Mouse (Mus musculus): Measurements from ENCODE around the gene Mmadhc. TPM values are rescaled to one million over a fixed set of nuclear protein-coding genes. Genes with fewer than 3 reads are reported as not detected.

The Mmadhc gene
- polyA plus RNA-seq, 1 experiment = 36.3 TPM

DNA sequence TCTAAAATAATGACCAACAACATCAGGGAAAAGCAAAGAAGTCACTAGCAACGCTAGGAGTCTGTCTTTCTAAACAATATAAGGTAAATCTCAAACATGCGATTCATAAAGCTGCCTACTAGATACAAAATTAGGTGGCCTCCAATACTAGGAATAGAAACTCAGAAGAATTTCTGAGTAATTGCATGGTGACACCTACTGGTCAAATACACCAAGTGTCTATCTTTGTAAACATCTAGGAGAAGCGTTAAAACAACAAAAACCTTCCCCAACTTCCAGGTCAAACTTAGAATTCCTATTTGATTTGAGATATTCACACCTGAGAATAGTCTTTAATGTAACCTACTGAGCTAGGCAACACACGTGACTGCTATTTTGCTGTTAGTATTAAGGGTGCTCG is 24.4 kb downstream of the Mmadhc start:
- H3K4me3 ChIP-seq (replicated peaks; ENCODE audit: extremely low read depth, low read depth, low read length) = no peak overlapping the region
- TF ChIP-seq CTCF (IDR thresholded peaks at IDR 0.05; ENCODE audit: insufficient read depth, low read length) = no peak
- no peak for TF ChIP-seq POLR2A (IDR thresholded peaks at IDR 0.05; ENCODE audit: borderline replicate concordance, extremely low read depth, low read depth, low read length)
- no peaks in the 10 kb centered on the region for H3K4me1 ChIP-seq (ENCODE audit: control insufficient read depth, insufficient read depth, low read length)
- DNase-seq = no peak
- 31% methylated on average over 5 of the region's 5 CpGs for WGBS

DNA sequence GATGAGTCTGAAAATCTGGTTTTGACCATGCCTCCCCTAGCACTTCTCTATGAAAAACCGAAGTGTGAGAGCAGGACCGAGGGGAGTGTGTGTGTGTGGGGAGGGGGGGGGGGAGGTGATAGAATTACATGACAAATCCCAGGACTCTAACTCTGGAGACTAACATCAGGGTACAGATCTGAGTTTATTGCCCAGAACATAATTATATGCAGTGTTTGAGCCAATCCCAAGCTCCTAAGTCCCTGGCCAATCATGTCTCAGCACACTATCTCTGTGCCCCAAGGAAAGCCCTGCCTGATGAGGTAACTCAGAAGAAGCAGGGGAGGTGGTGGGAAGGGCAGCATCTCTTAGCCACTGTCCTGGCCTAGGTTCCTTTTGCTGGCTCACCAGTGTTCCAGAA is 28.1 kb downstream of the Mmadhc start:
- 55% methylated on average over 2 of the region's 2 CpGs for WGBS
- Histone ChIP-seq H3K4me1 (ENCODE audit: control insufficient read depth, insufficient read depth, low read length) (no peaks in the 10 kb centered on the region), H3K4me3 (replicated peaks; ENCODE audit: extremely low read depth, low read depth, low read length) (no peak overlapping the region)
- TF ChIP-seq POLR2A (IDR thresholded peaks at IDR 0.05; ENCODE audit: borderline replicate concordance, extremely low read depth, low read depth, low read length) = no peak
- no peak for TF ChIP-seq CTCF (IDR thresholded peaks at IDR 0.05; ENCODE audit: insufficient read depth, low read length)
- no peak for DNase-seq

DNA sequence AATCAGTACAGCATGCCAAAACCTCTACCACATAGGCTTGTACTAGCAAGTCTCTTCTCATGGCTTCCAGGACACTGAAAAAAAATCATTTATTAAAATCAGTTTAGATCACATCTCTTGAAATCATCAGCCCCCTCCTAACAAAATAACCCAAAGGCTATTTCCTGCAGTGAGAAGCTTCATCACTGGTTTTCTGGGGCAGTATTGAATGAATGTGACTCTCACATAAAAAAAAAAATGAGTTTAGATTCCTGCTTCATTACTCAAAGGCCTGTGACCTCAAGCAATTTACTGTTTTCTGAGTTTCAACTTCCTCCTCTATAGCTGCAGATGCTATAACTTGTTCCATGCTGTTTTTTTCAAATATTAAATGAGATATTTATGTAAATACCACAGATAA is 29.6 kb downstream of the Mmadhc start:
- H3K4me1 ChIP-seq (ENCODE audit: control insufficient read depth, insufficient read depth, low read length) = no peaks in the 10 kb centered on the region
- no peak for DNase-seq
- no peak overlapping the region for H3K4me3 ChIP-seq (replicated peaks; ENCODE audit: extremely low read depth, low read depth, low read length)
- TF ChIP-seq CTCF (IDR thresholded peaks at IDR 0.05; ENCODE audit: insufficient read depth, low read length) (no peak), POLR2A (IDR thresholded peaks at IDR 0.05; ENCODE audit: borderline replicate concordance, extremely low read depth, low read depth, low read length) (no peak)

DNA sequence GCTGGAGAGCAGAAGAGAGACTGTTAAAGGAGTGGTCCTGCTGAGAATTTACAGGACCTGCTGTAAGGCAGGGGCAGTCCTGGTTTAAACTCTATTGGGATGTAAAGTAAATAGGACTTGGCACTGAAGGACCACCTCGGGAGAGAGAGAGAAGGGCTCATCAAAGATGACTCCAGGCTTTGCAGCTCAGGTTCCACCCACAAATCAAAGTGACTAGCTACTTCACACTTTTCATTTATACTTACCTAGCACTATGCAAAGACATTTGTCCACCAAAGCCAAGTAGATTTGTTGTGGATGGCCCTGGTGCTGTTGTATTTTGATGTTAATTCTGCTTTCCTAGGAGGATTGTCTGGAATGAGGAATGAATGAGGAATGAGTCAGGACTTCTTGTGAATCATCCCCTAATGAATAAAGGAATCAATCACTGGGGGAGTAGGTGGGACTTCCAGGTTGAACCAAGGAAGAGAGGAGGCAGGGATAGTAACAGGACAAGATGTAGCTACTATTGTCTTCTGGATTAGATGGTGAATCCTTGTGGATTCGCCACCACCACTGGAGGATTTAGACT is 31.3 kb downstream of the Mmadhc start:
- no peak overlapping the region for H3K4me3 ChIP-seq (replicated peaks; ENCODE audit: extremely low read depth, low read depth, low read length)
- 47% methylated on average over 2 of the region's 2 CpGs for WGBS
- H3K4me1 ChIP-seq (ENCODE audit: control insufficient read depth, insufficient read depth, low read length) = no peaks in the 10 kb centered on the region
- no peak for TF ChIP-seq POLR2A (IDR thresholded peaks at IDR 0.05; ENCODE audit: borderline replicate concordance, extremely low read depth, low read depth, low read length)
- TF ChIP-seq CTCF (IDR thresholded peaks at IDR 0.05; ENCODE audit: insufficient read depth, low read length) = no peak
- no peak for DNase-seq

DNA sequence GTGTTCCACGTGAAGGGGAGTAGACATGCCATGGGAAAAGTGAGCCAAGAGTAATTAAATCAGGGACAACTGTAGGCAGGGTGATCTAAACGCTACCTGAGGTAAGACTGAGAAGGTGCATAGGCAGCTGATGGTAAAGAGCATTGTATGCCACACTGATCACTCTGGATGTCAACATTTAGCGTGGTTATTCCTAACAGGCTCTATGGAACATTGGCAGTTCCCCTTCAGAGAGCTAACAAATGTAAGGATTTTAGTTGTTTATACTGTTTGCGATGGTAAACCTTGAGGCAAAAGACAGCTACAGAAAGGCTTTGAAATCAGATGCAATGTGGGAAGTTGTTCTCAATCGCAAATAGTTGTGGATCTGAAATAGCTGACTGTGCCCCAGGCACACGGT is 32.5 kb downstream of the Mmadhc start:
- 74% methylated on average over 6 of the region's 6 CpGs for WGBS
- no peaks in the 10 kb centered on the region for H3K4me1 ChIP-seq (ENCODE audit: control insufficient read depth, insufficient read depth, low read length)
- DNase-seq = no peak
- H3K4me3 ChIP-seq (replicated peaks; ENCODE audit: extremely low read depth, low read depth, low read length) = no peak overlapping the region
- TF ChIP-seq CTCF (IDR thresholded peaks at IDR 0.05; ENCODE audit: insufficient read depth, low read length) = no peak
- TF ChIP-seq POLR2A (IDR thresholded peaks at IDR 0.05; ENCODE audit: borderline replicate concordance, extremely low read depth, low read depth, low read length) = no peak

DNA sequence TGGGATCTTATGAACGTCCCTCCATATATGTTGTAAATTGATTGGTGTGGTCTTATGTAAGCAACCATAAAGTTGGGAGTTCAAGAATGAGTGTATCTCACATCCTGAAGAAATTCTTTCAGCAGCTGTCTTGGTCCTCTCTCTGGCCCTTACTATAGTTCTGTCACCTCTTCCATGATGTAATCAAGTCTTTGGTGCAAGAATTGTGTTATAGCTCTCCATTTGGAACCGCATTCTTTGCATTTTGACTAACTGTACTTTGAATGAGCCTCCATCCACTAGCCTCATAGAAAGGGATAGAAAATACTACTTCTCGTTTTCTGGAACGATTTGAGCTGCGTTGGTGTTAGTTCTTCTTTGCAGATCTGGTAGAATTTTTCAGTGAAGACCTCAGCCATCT is 41.6 kb downstream of the Mmadhc start:
- TF ChIP-seq POLR2A (IDR thresholded peaks at IDR 0.05; ENCODE audit: borderline replicate concordance, extremely low read depth, low read depth, low read length) = no peak
- no peak for TF ChIP-seq CTCF (IDR thresholded peaks at IDR 0.05; ENCODE audit: insufficient read depth, low read length)
- DNase-seq = no peak

DNA sequence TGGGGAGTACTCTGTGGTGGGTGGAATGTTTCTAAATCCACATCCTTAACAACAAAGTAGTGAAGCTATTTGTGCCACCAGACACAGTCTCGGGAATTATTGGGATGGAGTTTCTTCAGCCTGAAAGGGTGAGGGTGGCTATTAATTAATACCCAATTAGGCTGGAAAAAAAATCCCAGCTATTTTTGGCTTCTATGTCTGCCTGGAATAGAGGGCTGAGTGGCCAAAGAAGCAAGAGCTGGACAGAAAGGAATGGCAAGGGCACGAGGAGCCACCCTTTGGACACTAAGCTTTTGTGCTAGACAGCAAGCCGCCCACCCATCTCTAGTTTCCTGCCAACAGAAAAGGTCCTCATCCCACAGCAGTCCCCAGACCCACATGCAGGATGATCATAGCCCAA is 48.0 kb downstream of the Mmadhc start:
- no peak for DNase-seq
- 75% methylated on average over 3 of the region's 3 CpGs for WGBS
- no peak for TF ChIP-seq POLR2A (IDR thresholded peaks at IDR 0.05; ENCODE audit: borderline replicate concordance, extremely low read depth, low read depth, low read length)
- no peak for TF ChIP-seq CTCF (IDR thresholded peaks at IDR 0.05; ENCODE audit: insufficient read depth, low read length)

More for the DNA sequence above, 41.6 kb downstream of the Mmadhc start:
- Histone ChIP-seq H3K4me1 (ENCODE audit: control insufficient read depth, insufficient read depth, low read length) (no peaks in the 10 kb centered on the region), H3K4me3 (replicated peaks; ENCODE audit: extremely low read depth, low read depth, low read length) (no peak overlapping the region)
- WGBS = 85% methylated on average over 5 of the region's 5 CpGs

DNA sequence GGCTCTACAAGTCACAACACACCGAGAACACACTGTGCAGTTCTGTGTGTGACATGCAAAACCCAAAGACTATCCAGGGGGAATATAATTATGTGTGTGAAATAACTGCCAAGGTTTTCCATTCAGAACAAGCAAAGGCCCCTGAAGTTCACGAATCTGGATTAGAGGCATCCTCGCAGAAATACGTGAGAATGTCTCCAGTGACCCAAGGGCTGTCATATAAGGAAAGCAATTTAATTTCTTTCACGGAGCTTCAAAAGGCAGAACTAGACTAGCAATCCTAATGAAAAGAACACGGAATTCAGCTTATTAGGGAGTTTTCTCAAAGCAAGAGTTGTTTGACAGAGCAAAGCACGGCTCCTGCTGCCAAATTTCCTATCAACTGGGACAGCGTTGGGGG is 63.1 kb downstream of the Mmadhc start:
- DNase-seq = no peak
- no peak overlapping the region for H3K4me3 ChIP-seq (replicated peaks; ENCODE audit: extremely low read depth, low read depth, low read length)
- TF ChIP-seq CTCF (IDR thresholded peaks at IDR 0.05; ENCODE audit: insufficient read depth, low read length) (no peak), POLR2A (IDR thresholded peaks at IDR 0.05; ENCODE audit: borderline replicate concordance, extremely low read depth, low read depth, low read length) (no peak)

More for the DNA sequence above, 48.0 kb downstream of the Mmadhc start:
- H3K4me3 ChIP-seq (replicated peaks; ENCODE audit: extremely low read depth, low read depth, low read length) = no peak overlapping the region
- no peaks in the 10 kb centered on the region for H3K4me1 ChIP-seq (ENCODE audit: control insufficient read depth, insufficient read depth, low read length)

More for the DNA sequence above, 63.1 kb downstream of the Mmadhc start:
- no peaks in the 10 kb centered on the region for H3K4me1 ChIP-seq (ENCODE audit: control insufficient read depth, insufficient read depth, low read length)
- 66% methylated on average over 8 of the region's 8 CpGs for WGBS

Other genes starting within 250 kb of the Mmadhc start
- gene Lypd6, start 230.4 kb downstream of the Mmadhc start, polyA plus RNA-seq (2012; rRNA removed) = 1.2 and 3.1 TPM in 2 replicates